Mouse (Mus musculus) limb, embryonic 11.5 days (tissue): ENCODE measurements around the gene Nr4a3. TPM values are rescaled to one million over a fixed set of nuclear protein-coding genes. Genes with fewer than 3 reads are reported as not detected.

Experiments used
- polyA plus RNA-seq: library from polyadenylated mRNA; unstranded; fragments of >200 nt; fragmentation: Nextera tagmentation; extraction: Ambion mirVana; gene quantifications from 2 replicates; pipeline ENCODE4 v1.2.1, GENCODE M21; 2014

The Nr4a3 gene
- polyA plus RNA-seq, 1 experiment from 2014 or later: 0.17 TPM

Other genes starting within 250 kb of the Nr4a3 start
- gene Stx17, start 79.8 kb downstream of the Nr4a3 start, polyA plus RNA-seq: 26.9 and 29.0 TPM in 2 replicates
- gene Erp44, start 234.4 kb downstream of the Nr4a3 start, polyA plus RNA-seq: 64.4 and 65.4 TPM in 2 replicates
- gene Invs, start 234.6 kb downstream of the Nr4a3 start, polyA plus RNA-seq: 7.2 and 9.1 TPM in 2 replicates